Mouse (Mus musculus) liver (tissue): ENCODE data around the gene Cebpa.

Experiments
- DNase-seq: peaks from one replicate; pipeline ENCODE4 v3.0.0-alpha.2; 2020; ENCODE audit warnings: mixed read lengths

The Cebpa gene

GRCm38 (mm10) chr7:35118841-35119413 is at the start of gene Cebpa:
Gene Cebpa, plus strand, starts transcription at chr7:35119293.
- peak; percentile 84 for DNase-seq

GRCm38 (mm10) chr7:35076645-35077044 is 42.4 kb upstream of the Cebpa start:
- no peak for DNase-seq

GRCm38 (mm10) chr7:35080843-35081338 is 38.2 kb upstream of the Cebpa start:
- DNase-seq: peak; percentile 10

- DNase-seq: no peak
Observed at GRCm38 (mm10) chr7:35081406-35082104, 37.5 kb upstream of the Cebpa start.

GRCm38 (mm10) chr7:35084565-35085360 is 34.3 kb upstream of the Cebpa start:
- no peak for DNase-seq

- DNase-seq: peak; percentile 28
Observed at GRCm38 (mm10) chr7:35086271-35086861, 32.7 kb upstream of the Cebpa start.

- no peak for DNase-seq
Observed at GRCm38 (mm10) chr7:35090550-35090949, 28.5 kb upstream of the Cebpa start.

GRCm38 (mm10) chr7:35094975-35095678 is 24.0 kb upstream of the Cebpa start:
- no peak for DNase-seq

GRCm38 (mm10) chr7:35098777-35099176 is 20.3 kb upstream of the Cebpa start:
- no peak for DNase-seq

- no peak for DNase-seq
Observed at GRCm38 (mm10) chr7:35099528-35099927, 19.6 kb upstream of the Cebpa start.

GRCm38 (mm10) chr7:35106614-35107013 is 12.5 kb upstream of the Cebpa start:
- DNase-seq: no peak

- DNase-seq: no peak
Observed at GRCm38 (mm10) chr7:35107630-35108029, 11.5 kb upstream of the Cebpa start.

- DNase-seq: no peak
Observed at GRCm38 (mm10) chr7:35108046-35108445, 11.0 kb upstream of the Cebpa start.

GRCm38 (mm10) chr7:35108663-35109062 is 10.4 kb upstream of the Cebpa start:
- no peak for DNase-seq

GRCm38 (mm10) chr7:35113136-35113535 is 6.0 kb upstream of the Cebpa start:
- no peak for DNase-seq

GRCm38 (mm10) chr7:35113721-35114120 is 5.4 kb upstream of the Cebpa start:
- no peak for DNase-seq

- peak; percentile 40 for DNase-seq
Observed at GRCm38 (mm10) chr7:35116524-35116923, 2.6 kb upstream of the Cebpa start.

- DNase-seq: no peak
Observed at GRCm38 (mm10) chr7:35117052-35117451, 2.0 kb upstream of the Cebpa start.

- DNase-seq: no peak
Observed at GRCm38 (mm10) chr7:35117761-35118098, 1.4 kb upstream of the Cebpa start.

GRCm38 (mm10) chr7:35118099-35118781 is 853 bp upstream of the Cebpa start:
- DNase-seq: peak; percentile 56

- no peak for DNase-seq
Observed at GRCm38 (mm10) chr7:35119506-35120145, 533 bp downstream of the Cebpa start.
